Mouse (Mus musculus): Measurements from ENCODE around the gene Clasp2. TPM values are rescaled to one million over a fixed set of nuclear protein-coding genes. Genes with fewer than 3 reads are reported as not detected.

Gene Clasp2
- polyA plus RNA-seq, 1 experiment from 2014 or later: 123 TPM

GRCm38 (mm10) chr9:113941103-113941805 is 200.0 kb downstream of the Clasp2 start:
- no peak overlapping the region for H3K4me2 ChIP-seq
- H3K9ac ChIP-seq (replicated peaks): no peak overlapping the region
- WGBS: 93% methylated on average over 3 of the region's 3 CpGs
- H3K27me3 ChIP-seq (replicated peaks): no peaks in the 10 kb centered on the region
- H3K36me3 ChIP-seq: peaks cover 9% of the 10 kb centered on the region
- H3K9me3 ChIP-seq (replicated peaks): no peaks in the 10 kb centered on the region
- no peak overlapping the region for H3K27ac ChIP-seq (replicated peaks)
- peaks cover 9% of the 10 kb centered on the region for H3K4me1 ChIP-seq
- no peak for ATAC-seq (ENCODE audit: low FRiP score)
- no peak overlapping the region for H3K4me3 ChIP-seq (replicated peaks)

DNA sequence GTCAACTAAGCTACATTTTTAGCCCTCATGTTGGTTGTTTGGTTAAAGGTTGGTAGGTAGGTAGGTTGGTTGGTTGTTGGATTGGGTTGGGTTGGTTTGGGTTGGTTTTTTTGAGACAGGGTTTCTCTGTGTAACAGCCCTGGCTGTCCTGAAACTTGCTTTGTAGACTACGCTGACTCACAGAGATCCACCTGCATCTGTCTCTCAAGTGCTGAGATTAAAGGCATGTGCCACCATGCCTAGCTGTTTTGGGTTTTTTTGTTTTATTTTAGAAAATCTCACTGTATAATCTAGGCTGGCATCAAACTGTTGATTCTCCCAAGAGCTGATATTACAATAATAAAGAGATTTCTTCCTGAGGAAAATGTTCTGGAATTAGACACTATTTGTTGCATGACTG is 202.1 kb downstream of the Clasp2 start:
- no peak overlapping the region for H3K4me3 ChIP-seq (replicated peaks)
- WGBS: 95% methylated on average over 1 of the region's 1 CpGs
- no peak for ATAC-seq (ENCODE audit: low FRiP score)
- peaks cover 14% of the 10 kb centered on the region for H3K36me3 ChIP-seq
- H3K9ac ChIP-seq (replicated peaks): no peak overlapping the region
- H3K27ac ChIP-seq (replicated peaks): no peak overlapping the region
- H3K27me3 ChIP-seq (replicated peaks): no peaks in the 10 kb centered on the region
- H3K9me3 ChIP-seq (replicated peaks): no peaks in the 10 kb centered on the region
- H3K4me2 ChIP-seq: no peak overlapping the region
- peaks cover 9% of the 10 kb centered on the region for H3K4me1 ChIP-seq

DNA sequence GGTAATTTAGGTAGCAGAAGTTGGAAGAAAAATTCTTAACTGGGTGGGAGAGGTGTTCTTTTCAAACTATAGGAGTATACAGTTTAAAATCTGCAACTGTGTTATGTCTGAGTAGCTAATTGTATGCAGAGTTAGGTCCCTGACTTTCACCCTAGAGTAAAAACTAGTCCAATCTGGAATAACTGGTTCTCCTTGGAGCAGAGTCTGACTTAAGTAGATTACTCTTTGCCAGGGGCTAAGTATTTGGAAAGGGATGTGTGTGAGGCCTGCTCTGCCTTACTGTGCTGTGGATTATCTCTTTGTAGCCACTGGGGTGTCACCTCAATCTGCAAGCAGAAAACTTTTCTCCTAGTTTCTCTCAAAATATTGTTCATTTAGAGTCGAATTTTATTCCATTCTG is 205.9 kb downstream of the Clasp2 start:
- Histone ChIP-seq H3K4me3 (replicated peaks) (no peak overlapping the region), H3K27ac (replicated peaks) (no peak overlapping the region), H3K4me1 (no peaks in the 10 kb centered on the region), H3K4me2 (no peak overlapping the region), H3K9me3 (replicated peaks) (no peaks in the 10 kb centered on the region), H3K9ac (replicated peaks) (no peak overlapping the region), H3K36me3 (peaks cover 16% of the 10 kb centered on the region), H3K27me3 (replicated peaks) (no peaks in the 10 kb centered on the region)
- ATAC-seq (ENCODE audit: low FRiP score): no peak
- WGBS: 94% methylated on average over 1 of the region's 1 CpGs

DNA sequence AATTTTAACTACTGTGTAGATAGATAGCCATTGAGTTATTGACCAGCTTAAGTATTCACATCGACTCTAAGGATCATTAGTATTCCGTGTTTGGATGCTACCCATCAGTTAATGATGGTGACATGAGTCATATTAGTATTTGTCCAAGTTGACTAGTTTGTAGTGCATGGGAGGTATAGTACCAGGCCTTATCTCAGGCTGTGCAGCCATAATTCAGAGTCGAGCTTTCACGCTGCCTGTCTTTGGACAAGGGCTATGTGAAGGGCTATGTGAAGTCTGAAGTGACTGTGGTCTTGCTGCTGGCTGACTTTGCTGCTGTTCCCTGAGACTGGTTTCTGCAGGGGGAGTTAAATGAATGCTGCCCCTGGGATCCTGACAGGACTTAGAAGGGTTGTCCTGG is 216.5 kb downstream of the Clasp2 start:
- peaks cover 47% of the 10 kb centered on the region for H3K36me3 ChIP-seq
- no peaks in the 10 kb centered on the region for H3K27me3 ChIP-seq (replicated peaks)
- no peak overlapping the region for H3K9ac ChIP-seq (replicated peaks)
- H3K4me1 ChIP-seq: no peaks in the 10 kb centered on the region
- no peak overlapping the region for H3K4me2 ChIP-seq
- no peak for ATAC-seq (ENCODE audit: low FRiP score)
- no peak overlapping the region for H3K4me3 ChIP-seq (replicated peaks)
- H3K27ac ChIP-seq (replicated peaks): no peak overlapping the region
- 94% methylated on average over 4 of the region's 4 CpGs for WGBS
- H3K9me3 ChIP-seq (replicated peaks): no peaks in the 10 kb centered on the region

DNA sequence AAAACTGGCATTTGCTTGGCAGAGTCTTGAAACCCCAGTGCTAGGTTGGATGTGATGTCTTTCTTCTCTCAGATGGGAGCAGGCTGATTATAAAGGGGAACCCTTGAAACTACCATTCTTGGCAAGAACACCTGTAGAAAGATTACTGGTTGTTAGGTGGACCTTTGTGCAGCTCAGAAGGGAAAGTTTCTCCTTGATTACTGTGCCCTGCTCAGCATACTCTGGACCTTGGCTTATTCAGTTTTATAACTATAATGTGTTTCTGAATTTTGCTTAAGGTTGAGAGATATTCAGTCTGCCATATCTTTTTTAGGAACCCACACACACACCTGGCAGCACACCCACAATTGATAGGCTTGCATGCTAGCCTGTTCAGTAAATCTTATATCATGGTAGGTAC is 222.4 kb downstream of the Clasp2 start:
- no peak overlapping the region for H3K9ac ChIP-seq (replicated peaks)
- H3K4me1 ChIP-seq: no peaks in the 10 kb centered on the region
- H3K36me3 ChIP-seq: peaks cover 76% of the 10 kb centered on the region
- ATAC-seq (ENCODE audit: low FRiP score): no peak
- no peak overlapping the region for H3K27ac ChIP-seq (replicated peaks)
- H3K4me2 ChIP-seq: no peak overlapping the region
- H3K27me3 ChIP-seq (replicated peaks): no peaks in the 10 kb centered on the region
- H3K4me3 ChIP-seq (replicated peaks): no peak overlapping the region
- H3K9me3 ChIP-seq (replicated peaks): no peaks in the 10 kb centered on the region

DNA sequence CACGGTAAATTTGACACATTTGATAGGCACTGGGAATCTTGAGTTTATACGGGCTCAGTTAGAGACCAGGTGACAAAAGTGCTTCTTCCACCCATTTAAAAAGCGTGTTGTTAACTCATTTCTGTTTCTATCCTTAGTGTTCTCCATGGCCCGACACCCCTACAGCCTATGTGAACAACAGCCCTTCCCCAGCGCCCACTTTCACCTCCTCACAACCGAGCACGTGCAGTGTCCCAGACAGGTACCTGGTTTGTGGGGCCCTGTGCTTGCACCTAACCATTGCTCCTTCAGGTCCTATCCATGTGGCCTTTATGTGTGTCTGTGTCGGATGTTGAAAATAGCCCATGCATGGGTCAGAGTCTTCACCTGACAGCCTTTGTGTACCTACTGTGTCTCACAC is 223.1 kb downstream of the Clasp2 start:
- no peak overlapping the region for H3K27ac ChIP-seq (replicated peaks)
- H3K27me3 ChIP-seq (replicated peaks): no peaks in the 10 kb centered on the region
- no peak overlapping the region for H3K4me3 ChIP-seq (replicated peaks)
- no peak for ATAC-seq (ENCODE audit: low FRiP score)
- WGBS: 96% methylated on average over 8 of the region's 8 CpGs
- no peak overlapping the region for H3K4me2 ChIP-seq
- H3K36me3 ChIP-seq: peaks cover 76% of the 10 kb centered on the region
- no peaks in the 10 kb centered on the region for H3K9me3 ChIP-seq (replicated peaks)
- no peak overlapping the region for H3K9ac ChIP-seq (replicated peaks)
- no peaks in the 10 kb centered on the region for H3K4me1 ChIP-seq

GRCm38 (mm10) chr9:113966838-113967237 is 225.6 kb downstream of the Clasp2 start:
- Histone ChIP-seq H3K4me1 (no peaks in the 10 kb centered on the region), H3K27ac (replicated peaks) (no peak overlapping the region), H3K36me3 (peaks cover 88% of the 10 kb centered on the region), H3K9ac (replicated peaks) (no peak overlapping the region), H3K9me3 (replicated peaks) (no peaks in the 10 kb centered on the region), H3K4me2 (no peak overlapping the region), H3K4me3 (replicated peaks) (no peak overlapping the region), H3K27me3 (replicated peaks) (no peaks in the 10 kb centered on the region)
- ATAC-seq (ENCODE audit: low FRiP score): no peak
- WGBS: 97% methylated on average over 4 of the region's 4 CpGs

DNA sequence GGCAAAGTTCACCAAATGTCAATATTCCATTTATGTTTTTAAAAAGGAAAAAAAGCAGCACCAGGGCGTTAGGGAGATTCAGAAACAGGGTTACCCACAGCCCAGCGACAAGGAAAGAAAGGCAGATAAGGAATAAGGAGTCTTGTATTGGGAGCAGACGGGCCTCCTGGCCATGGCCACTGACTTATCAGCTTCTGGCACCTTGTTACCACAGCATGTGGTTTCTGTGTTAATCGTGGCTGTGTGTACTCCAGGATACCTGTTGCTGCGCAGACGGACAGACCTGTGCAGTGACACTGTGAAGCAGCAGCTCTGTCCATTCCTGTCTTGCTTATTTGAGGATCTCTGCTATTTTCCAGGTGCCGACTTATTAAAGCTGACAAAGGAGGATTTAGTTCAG is 227.7 kb downstream of the Clasp2 start:
- Histone ChIP-seq H3K36me3 (peaks cover 86% of the 10 kb centered on the region), H3K4me2 (no peak overlapping the region), H3K4me3 (replicated peaks) (no peak overlapping the region), H3K9me3 (replicated peaks) (no peaks in the 10 kb centered on the region), H3K9ac (replicated peaks) (no peak overlapping the region), H3K4me1 (no peaks in the 10 kb centered on the region), H3K27me3 (replicated peaks) (no peaks in the 10 kb centered on the region), H3K27ac (replicated peaks) (no peak overlapping the region)
- no peak for ATAC-seq (ENCODE audit: low FRiP score)
- 95% methylated on average over 7 of the region's 7 CpGs for WGBS

Other genes starting within 250 kb of the Clasp2 start
- 30.9 and 49.9 TPM in 2 replicates for gene Pdcd6ip, start 33.2 kb upstream of the Clasp2 start, polyA plus RNA-seq (2015; fragmentation: Nextera tagmentation; extraction: Ambion mirVana)
- gene Ubp1, start 189.5 kb downstream of the Clasp2 start, polyA plus RNA-seq (2015; fragmentation: Nextera tagmentation; extraction: Ambion mirVana): 28.3 and 29.9 TPM in 2 replicates

Data from neural tube, embryonic 15.5 days (tissue).